Mouse (Mus musculus): ENCODE data around the gene Brat1.

GRCm38 (mm10) chr5:140688434-140688833, 16.4 kb upstream of the Brat1 start:
- TF ChIP-seq CTCF (IDR thresholded peaks at IDR 0.05; ENCODE audit: borderline replicate concordance, extremely low read depth, insufficient read depth, insufficient read length) (no peak), POLR2A (IDR thresholded peaks at IDR 0.05; ENCODE audit: borderline replicate concordance, extremely low read depth, insufficient read depth, insufficient read length, poor library complexity, severe bottlenecking) (no peak)
